Mouse (Mus musculus): ENCODE measurements around the gene Wbp1l. TPM values are rescaled to one million over a fixed set of nuclear protein-coding genes. Genes with fewer than 3 reads are reported as not detected.

The Wbp1l gene
- polyA plus RNA-seq, 1 experiment from 2014 or later: 38.4 TPM

- Histone ChIP-seq H3K36me3 (replicated peaks) (peaks cover 50% of the 10 kb centered on the region), H3K4me3 (no peak overlapping the region), H3K27ac (peak overlapping the region; percentile 76), H3K27me3 (ENCODE audit: poor library complexity, severe bottlenecking) (no peaks in the 10 kb centered on the region), H3K9me3 (no peaks in the 10 kb centered on the region), H3K4me1 (peaks cover 75% of the 10 kb centered on the region)
- WGBS: 81% methylated on average over 19 of the region's 19 CpGs
- no peak for DNase-seq (ENCODE audit: extremely low spot score, low spot score)
Observed at GRCm38 (mm10) chr19:46641420-46642085, 42.7 kb downstream of the Wbp1l start.

DNA sequence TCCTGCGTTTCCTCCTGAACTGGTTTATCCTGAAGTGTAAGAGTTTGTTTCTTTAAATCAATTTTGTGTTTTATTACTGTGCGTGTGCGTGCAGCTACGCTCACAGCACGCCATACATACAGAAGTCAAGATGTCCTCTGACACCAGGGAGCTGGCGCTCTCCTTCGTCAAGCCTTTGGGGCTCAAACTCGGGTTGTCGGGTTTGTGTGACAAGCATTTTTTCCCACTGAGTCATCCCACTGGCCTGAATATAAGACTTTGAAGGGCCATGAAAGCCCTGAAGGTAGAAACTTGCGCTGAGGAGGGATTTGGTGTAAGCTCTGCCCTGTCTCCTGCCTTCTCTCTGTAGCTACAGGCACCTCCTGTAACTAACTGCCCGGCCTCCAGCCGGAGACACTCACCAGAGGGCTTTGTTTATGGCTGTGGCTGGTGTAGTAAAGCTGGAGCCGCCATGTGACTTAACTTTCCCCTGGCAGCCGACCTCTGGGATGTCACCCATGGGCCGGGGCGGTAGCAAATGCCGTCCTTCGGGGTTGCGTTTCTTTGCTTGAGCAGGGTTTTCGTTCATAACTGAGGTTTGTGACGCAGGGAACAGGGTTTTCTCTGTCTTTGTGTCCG lies 43.4 kb downstream of the Wbp1l start:
- WGBS: 83% methylated on average over 22 of the region's 22 CpGs

DNA sequence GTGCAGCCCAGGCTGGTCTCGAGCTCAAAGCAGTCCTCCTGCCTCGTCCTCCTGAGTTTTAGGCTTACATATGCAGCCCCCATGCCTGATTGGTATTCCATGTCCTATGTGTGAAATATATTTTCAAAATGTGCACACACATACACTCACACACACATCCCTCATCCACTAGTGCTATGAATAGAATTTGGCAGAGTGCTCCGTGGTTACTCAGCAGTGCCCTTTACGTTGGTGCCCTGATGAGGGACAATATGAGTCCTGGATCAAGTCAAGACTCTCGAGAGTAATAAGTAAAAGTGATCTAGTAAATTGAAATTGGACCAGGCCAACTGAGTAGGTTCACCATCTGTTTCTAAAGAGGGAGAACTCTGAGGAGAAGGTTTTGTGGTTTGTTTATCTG lies 44.4 kb downstream of the Wbp1l start:
- Histone ChIP-seq H3K9me3 (no peaks in the 10 kb centered on the region), H3K27ac (peak overlapping the region; percentile 76; the same call in 1 of the 2 replicates), H3K27me3 (ENCODE audit: poor library complexity, severe bottlenecking) (no peaks in the 10 kb centered on the region), H3K4me3 (no peak overlapping the region), H3K36me3 (replicated peaks) (peaks cover 49% of the 10 kb centered on the region), H3K4me1 (peaks cover 78% of the 10 kb centered on the region)
- DNase-seq (ENCODE audit: extremely low spot score, low spot score): no peak
- 88% methylated on average over 5 of the region's 5 CpGs for WGBS

More for the DNA sequence above, 43.4 kb downstream of the Wbp1l start:
- peaks cover 54% of the 10 kb centered on the region for H3K36me3 ChIP-seq (replicated peaks)
- peak overlapping the region; percentile 76 for H3K27ac ChIP-seq
- no peak for DNase-seq (ENCODE audit: extremely low spot score, low spot score)
- peaks cover 79% of the 10 kb centered on the region for H3K4me1 ChIP-seq
- H3K9me3 ChIP-seq: no peaks in the 10 kb centered on the region
- no peaks in the 10 kb centered on the region for H3K27me3 ChIP-seq (ENCODE audit: poor library complexity, severe bottlenecking)
- no peak overlapping the region for H3K4me3 ChIP-seq

GRCm38 (mm10) chr19:46644343-46644792 lies 45.5 kb downstream of the Wbp1l start:
- 78% methylated on average over 10 of the region's 10 CpGs for WGBS
- H3K36me3 ChIP-seq (replicated peaks): peaks cover 54% of the 10 kb centered on the region
- H3K27ac ChIP-seq: peak overlapping the region; percentile 66
- H3K27me3 ChIP-seq (ENCODE audit: poor library complexity, severe bottlenecking): no peaks in the 10 kb centered on the region
- peaks cover 74% of the 10 kb centered on the region for H3K4me1 ChIP-seq
- no peak overlapping the region for H3K4me3 ChIP-seq
- DNase-seq (ENCODE audit: extremely low spot score, low spot score): no peak
- H3K9me3 ChIP-seq: no peaks in the 10 kb centered on the region

- DNase-seq (ENCODE audit: extremely low spot score, low spot score): no peak
- Histone ChIP-seq H3K36me3 (replicated peaks) (peaks cover 52% of the 10 kb centered on the region), H3K9me3 (no peaks in the 10 kb centered on the region), H3K27me3 (ENCODE audit: poor library complexity, severe bottlenecking) (no peaks in the 10 kb centered on the region), H3K27ac (peak overlapping the region; percentile 66), H3K4me3 (no peak overlapping the region), H3K4me1 (peaks cover 67% of the 10 kb centered on the region)
- 50% methylated on average over 12 of the region's 12 CpGs for WGBS
Observed at GRCm38 (mm10) chr19:46644793-46645602, 46.1 kb downstream of the Wbp1l start.

DNA sequence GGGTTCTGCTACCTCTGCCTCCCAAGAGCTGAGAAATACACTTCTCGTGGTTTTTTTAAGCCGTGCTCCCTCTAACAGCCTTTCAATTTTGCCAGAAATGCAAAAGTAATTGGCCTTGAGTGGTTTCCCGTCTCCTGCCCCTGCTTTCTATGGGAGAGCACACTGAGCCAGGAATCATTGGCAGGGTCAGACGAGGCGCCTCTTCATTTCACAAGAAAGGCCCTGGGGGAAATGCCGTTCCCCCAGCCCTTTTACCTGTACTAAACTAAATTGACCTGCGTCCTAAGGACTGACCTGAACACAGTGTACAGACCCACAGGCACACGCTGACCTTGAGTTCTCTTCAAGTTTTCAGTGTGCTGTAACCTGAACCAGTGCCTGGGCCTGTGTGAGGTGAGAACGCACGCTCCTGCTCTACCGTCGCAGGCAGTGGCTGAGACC lies 47.2 kb downstream of the Wbp1l start:
- peak overlapping the region; percentile 66; the same call in 1 of the 2 replicates for H3K27ac ChIP-seq
- peaks cover 64% of the 10 kb centered on the region for H3K4me1 ChIP-seq
- no peaks in the 10 kb centered on the region for H3K9me3 ChIP-seq
- peaks cover 51% of the 10 kb centered on the region for H3K36me3 ChIP-seq (replicated peaks)
- no peak overlapping the region for H3K4me3 ChIP-seq
- no peaks in the 10 kb centered on the region for H3K27me3 ChIP-seq (ENCODE audit: poor library complexity, severe bottlenecking)
- no peak for DNase-seq (ENCODE audit: extremely low spot score, low spot score)
- WGBS: 79% methylated on average over 12 of the region's 12 CpGs

GRCm38 (mm10) chr19:46647254-46647653 lies 48.4 kb downstream of the Wbp1l start:
- peaks cover 52% of the 10 kb centered on the region for H3K4me1 ChIP-seq
- no peaks in the 10 kb centered on the region for H3K27me3 ChIP-seq (ENCODE audit: poor library complexity, severe bottlenecking)
- DNase-seq (ENCODE audit: extremely low spot score, low spot score): no peak
- no peak overlapping the region for H3K4me3 ChIP-seq
- H3K36me3 ChIP-seq (replicated peaks): peaks cover 55% of the 10 kb centered on the region
- no peaks in the 10 kb centered on the region for H3K9me3 ChIP-seq
- H3K27ac ChIP-seq: 0 out of 2 replicates have a peak overlapping the region, but pooled peaks have one; percentile 66
- 88% methylated on average over 3 of the region's 3 CpGs for WGBS

DNA sequence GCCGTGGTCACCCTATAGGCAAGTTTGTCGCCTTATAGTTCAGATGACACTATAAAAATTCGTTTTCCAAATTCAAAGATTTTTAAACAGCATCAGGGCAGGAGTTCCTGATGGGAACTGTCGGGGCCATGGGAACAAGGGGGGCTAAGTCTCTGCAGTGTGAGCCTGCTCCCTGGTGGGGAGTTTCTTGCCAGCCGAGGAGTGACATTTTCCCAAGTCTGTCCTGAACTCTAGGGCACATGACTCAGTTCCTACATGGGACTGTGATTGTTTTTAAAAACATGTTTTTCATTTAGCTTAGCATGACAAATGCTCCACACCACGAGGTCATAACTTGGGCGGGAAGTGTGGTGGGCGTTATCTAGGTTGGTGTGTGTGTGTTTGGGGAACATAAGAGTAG lies 49.0 kb downstream of the Wbp1l start:
- H3K4me3 ChIP-seq: no peak overlapping the region
- H3K9me3 ChIP-seq: no peaks in the 10 kb centered on the region
- H3K4me1 ChIP-seq: peaks cover 46% of the 10 kb centered on the region
- 90% methylated on average over 8 of the region's 8 CpGs for WGBS
- peaks cover 61% of the 10 kb centered on the region for H3K36me3 ChIP-seq (replicated peaks)
- no peak overlapping the region for H3K27ac ChIP-seq
- no peak for DNase-seq (ENCODE audit: extremely low spot score, low spot score)
- H3K27me3 ChIP-seq (ENCODE audit: poor library complexity, severe bottlenecking): no peaks in the 10 kb centered on the region

GRCm38 (mm10) chr19:46648565-46648964 lies 49.7 kb downstream of the Wbp1l start:
- peaks cover 68% of the 10 kb centered on the region for H3K36me3 ChIP-seq (replicated peaks)
- H3K27me3 ChIP-seq (ENCODE audit: poor library complexity, severe bottlenecking): no peaks in the 10 kb centered on the region
- H3K9me3 ChIP-seq: no peaks in the 10 kb centered on the region
- peaks cover 39% of the 10 kb centered on the region for H3K4me1 ChIP-seq
- H3K4me3 ChIP-seq: no peak overlapping the region
- H3K27ac ChIP-seq: no peak overlapping the region
- DNase-seq (ENCODE audit: extremely low spot score, low spot score): no peak
- 97% methylated on average over 14 of the region's 14 CpGs for WGBS

DNA sequence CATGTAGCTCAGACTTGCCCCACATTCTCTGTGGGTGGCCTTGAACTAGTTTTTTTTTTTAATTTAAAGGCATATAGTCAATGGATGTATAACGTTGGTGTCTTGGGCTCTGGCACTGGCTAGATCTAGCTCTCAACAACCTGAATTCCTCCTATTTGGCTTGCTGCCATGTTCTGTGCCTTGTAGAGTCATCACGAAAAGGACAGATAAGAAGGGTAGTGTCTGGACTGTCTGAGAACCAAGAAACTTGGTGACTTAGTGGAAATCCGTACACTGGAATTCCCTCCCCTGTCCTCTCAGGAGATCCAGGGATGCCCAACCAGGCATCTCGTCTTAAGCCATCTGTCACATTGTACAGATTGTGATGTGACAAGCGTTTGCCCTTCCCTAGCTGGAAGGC lies 54.3 kb downstream of the Wbp1l start:
- H3K27me3 ChIP-seq (ENCODE audit: poor library complexity, severe bottlenecking): no peaks in the 10 kb centered on the region
- DNase-seq (ENCODE audit: extremely low spot score, low spot score): no peak
- peaks cover 78% of the 10 kb centered on the region for H3K36me3 ChIP-seq (replicated peaks)
- no peak overlapping the region for H3K4me3 ChIP-seq
- WGBS: 95% methylated on average over 5 of the region's 5 CpGs
- no peak overlapping the region for H3K27ac ChIP-seq
- no peaks in the 10 kb centered on the region for H3K9me3 ChIP-seq
- H3K4me1 ChIP-seq: no peaks in the 10 kb centered on the region

DNA sequence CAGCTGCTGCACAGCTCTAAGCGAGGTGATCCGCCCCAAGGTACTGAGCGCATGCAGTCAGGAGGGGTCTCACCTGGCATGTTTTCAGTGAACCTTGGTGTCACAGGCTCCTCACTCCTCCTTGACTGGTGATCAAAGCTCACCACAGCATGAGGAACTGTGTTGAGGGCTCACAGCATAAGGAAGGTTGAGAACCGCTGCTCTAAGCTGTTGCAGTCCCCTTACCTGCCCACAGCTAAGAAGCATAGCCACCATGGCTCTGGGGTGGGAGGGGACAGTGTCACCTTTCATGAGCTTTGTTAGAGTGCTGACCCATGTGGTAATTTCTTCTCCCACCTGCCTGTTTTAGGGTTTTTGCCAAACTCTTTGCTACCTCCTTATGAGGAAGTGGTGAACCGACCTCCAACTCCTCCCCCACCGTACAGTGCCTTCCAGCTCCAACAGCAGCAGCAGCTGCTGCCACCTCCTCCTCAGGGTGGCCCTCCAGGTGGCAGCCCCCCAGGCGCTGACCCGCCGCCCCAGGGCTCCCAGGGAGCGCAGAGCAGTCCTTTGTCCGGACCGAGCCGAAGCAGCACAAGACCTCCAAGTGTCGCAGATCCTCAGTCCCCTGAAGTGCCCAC lies 54.8 kb downstream of the Wbp1l start:
- DNase-seq (ENCODE audit: extremely low spot score, low spot score): no peak
- WGBS: 93% methylated on average over 14 of the region's 14 CpGs
- no peaks in the 10 kb centered on the region for H3K9me3 ChIP-seq
- no peak overlapping the region for H3K4me3 ChIP-seq
- H3K27ac ChIP-seq: no peak overlapping the region
- no peaks in the 10 kb centered on the region for H3K4me1 ChIP-seq
- peaks cover 74% of the 10 kb centered on the region for H3K36me3 ChIP-seq (replicated peaks)
- no peaks in the 10 kb centered on the region for H3K27me3 ChIP-seq (ENCODE audit: poor library complexity, severe bottlenecking)

DNA sequence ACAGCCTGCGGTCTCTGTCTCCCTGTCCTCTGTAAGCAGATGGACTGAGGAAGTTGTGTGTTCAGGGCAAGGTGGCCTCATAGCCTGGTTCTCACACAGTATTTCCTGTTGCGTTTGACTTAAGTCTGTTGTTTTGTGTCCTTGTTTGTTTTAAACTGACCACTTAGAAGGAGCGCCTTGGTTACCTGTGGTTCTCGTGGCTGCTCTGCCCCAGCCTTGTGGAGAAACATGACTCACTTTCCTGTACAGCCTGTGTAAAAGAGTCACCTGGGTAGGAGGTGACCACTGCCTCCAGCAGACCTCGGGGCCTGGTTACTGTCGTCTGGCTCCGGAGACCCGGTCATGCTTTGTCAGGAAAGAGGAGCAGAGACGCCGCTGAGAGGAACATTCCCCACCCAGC lies 56.7 kb downstream of the Wbp1l start:
- Histone ChIP-seq H3K27me3 (ENCODE audit: poor library complexity, severe bottlenecking) (no peaks in the 10 kb centered on the region), H3K4me3 (no peak overlapping the region), H3K4me1 (no peaks in the 10 kb centered on the region), H3K9me3 (no peaks in the 10 kb centered on the region), H3K36me3 (replicated peaks) (peaks cover 66% of the 10 kb centered on the region), H3K27ac (no peak overlapping the region)
- WGBS: 95% methylated on average over 10 of the region's 10 CpGs
- no peak for DNase-seq (ENCODE audit: extremely low spot score, low spot score)
